Mouse (Mus musculus): ENCODE results near the gene F2rl1.

GRCm38 (mm10) chr13:95550636-95551370 is 25.8 kb upstream of the F2rl1 start:
- TF ChIP-seq HCFC1 (IDR thresholded peaks at IDR 0.05; ENCODE audit: low read depth, low read length) (no peak), USF1 (IDR thresholded peaks at IDR 0.05; ENCODE audit: low read depth, low read length) (no peak), MYB (IDR thresholded peaks at IDR 0.05; ENCODE audit: low read depth, low read length) (no peak), E2F4 (IDR thresholded peaks at IDR 0.05; ENCODE audit: borderline replicate concordance, low read depth, low read length) (no peak), GABPA (IDR thresholded peaks at IDR 0.05; ENCODE audit: low read depth, low read length) (no peak), POLR2A (IDR thresholded peaks at IDR 0.05; ENCODE audit: control insufficient read depth in 1 of 2, insufficient read depth in 1 of 2, low read depth in 1 of 2, low read length in 2 of 2, poor library complexity in 1 of 2) (no peak), CTCF (IDR thresholded peaks at IDR 0.05 in 2 of 3, conservative IDR thresholded peaks at IDR 0.05 in 1 of 3; ENCODE audit: control insufficient read depth in 1 of 3, insufficient read depth in 1 of 3, low read depth in 2 of 3, low read length in 3 of 3, poor library complexity in 1 of 3, severe bottlenecking in 1 of 3) (no peak), ZNF384 (IDR thresholded peaks at IDR 0.05; ENCODE audit: low read depth, low read length) (no peak), EP300 (IDR thresholded peaks at IDR 0.05; ENCODE audit: low read depth in 1 of 2, low read length in 2 of 2) (no peak), MAX (IDR thresholded peaks at IDR 0.05; ENCODE audit: low read length) (no peak), MXI1 (IDR thresholded peaks at IDR 0.05; ENCODE audit: low read depth, low read length) (no peak), TBP (IDR thresholded peaks at IDR 0.05; ENCODE audit: low read depth, low read length) (no peak), KAT2A (conservative IDR thresholded peaks at IDR 0.05; ENCODE audit: low read depth, low read length) (no peak), TCF12 (IDR thresholded peaks at IDR 0.05; ENCODE audit: low read depth, low read length) (no peak)

Data from MEL (cell line).